Mouse (Mus musculus) bone marrow macrophage, adult 2 months (primary cell): Measurements from ENCODE around the gene Gm8257. TPM values are rescaled to one million over a fixed set of nuclear protein-coding genes. Genes with fewer than 3 reads are reported as not detected.
"Not testable (repeated sequence)": the region's sequence is repeated elsewhere in the genome, so short reads cannot be mapped to it uniquely, and the experiment has no call there.

Source experiments
- H3K27ac ChIP-seq: 2 replicates; pipeline ENCODE4 v1.5.1; 2012; ENCODE audit warnings: low read depth, low read length; ENCODE audit not compliant: insufficient read depth
- H3K4me1 ChIP-seq: 2 replicates; pipeline ENCODE4 v1.6.1; 2012; ENCODE audit warnings: low read length; ENCODE audit not compliant: control insufficient read depth, insufficient read depth
- H3K4me3 ChIP-seq: 2 replicates; pipeline ENCODE4 v1.5.1; 2012; ENCODE audit warnings: mild to moderate bottlenecking, low read length, moderate library complexity; ENCODE audit not compliant: insufficient read depth
- CTCF ChIP-seq: IDR thresholded peaks from 2 replicates; pipeline ENCODE4 v1.5.1; 2012; ENCODE audit warnings: low read depth, mild to moderate bottlenecking, low read length, moderate library complexity
- POLR2A ChIP-seq: IDR thresholded peaks from 2 replicates; pipeline ENCODE4 v1.6.1; 2012; ENCODE audit warnings: mild to moderate bottlenecking, low read depth, low read length, borderline replicate concordance
- polyA plus RNA-seq: library from polyadenylated mRNA; stranded (reverse); fragments of >200 nt; gene quantifications from 2 replicates; pipeline ENCODE4 v1.2.4, GENCODE M21; 2012; ENCODE audit not compliant: missing spikeins, insufficient read depth, insufficient read length

Gm8257 gene
- polyA plus RNA-seq = not detected in 2 replicates

GRCm38 (mm10) chr14:44706356-44706755 is at the start of gene Gm8257:
Gene Gm8257, minus strand, starts transcription at chr14:44706456.
- not testable (repeated sequence) for H3K27ac ChIP-seq, H3K4me3 ChIP-seq, H3K4me1 ChIP-seq

DNA sequence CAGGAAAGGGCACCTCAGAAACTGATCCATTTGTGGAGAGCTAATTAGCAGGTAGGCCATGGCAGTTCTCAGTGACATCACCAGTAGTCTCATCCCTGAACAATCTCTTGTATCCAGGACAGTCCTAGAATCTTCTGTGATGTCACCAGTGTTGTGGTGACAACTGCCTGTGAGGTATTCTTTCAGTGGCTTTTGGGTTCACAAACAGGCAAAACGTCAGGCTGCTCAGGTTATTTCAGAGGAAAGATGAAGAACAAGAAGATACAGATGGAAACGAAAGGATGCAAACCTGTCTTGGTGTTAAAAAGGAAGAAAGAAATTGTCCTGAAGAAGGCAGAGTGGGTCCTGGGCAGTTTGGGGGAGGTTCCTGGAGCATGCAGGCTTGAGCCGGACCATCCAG is 44.0 kb upstream of the Gm8257 start, which contains the start of gene Gm8267:
Gene Gm8267, minus strand, starts transcription at position 101 of the 400 bp plus-strand sequence.
- Histone ChIP-seq H3K27ac (no peak within 1 kb of the TSS), H3K4me3 (no peak within 1 kb of the TSS), H3K4me1 (no peaks in the 10 kb centered on the region)
- TF ChIP-seq CTCF (no peak), POLR2A (no peak)

DNA sequence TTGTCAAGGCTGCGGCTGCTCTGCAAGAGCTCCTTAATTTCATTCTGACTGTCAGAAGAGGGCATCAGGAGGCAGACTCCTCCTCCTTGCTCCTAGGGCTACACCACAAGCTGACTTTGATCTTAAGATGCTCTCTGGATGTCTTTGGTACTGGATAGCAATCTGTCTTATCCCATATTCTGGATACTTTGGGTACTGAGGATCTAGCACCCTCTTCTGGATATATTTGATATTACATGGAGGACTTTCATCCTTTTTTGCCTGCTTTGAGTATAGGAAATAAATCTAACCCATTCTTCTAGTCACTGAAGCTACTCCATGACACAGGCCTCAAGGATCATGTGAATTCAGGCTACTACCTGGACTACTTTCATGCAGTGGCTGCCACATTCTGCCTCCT is 36.5 kb upstream of the Gm8257 start:
- not testable (repeated sequence) for H3K4me1 ChIP-seq, H3K4me3 ChIP-seq, H3K27ac ChIP-seq

GRCm38 (mm10) chr14:44730711-44731110 is 24.5 kb upstream of the Gm8257 start:
- not testable (repeated sequence) for H3K27ac ChIP-seq, H3K4me3 ChIP-seq, H3K4me1 ChIP-seq

DNA sequence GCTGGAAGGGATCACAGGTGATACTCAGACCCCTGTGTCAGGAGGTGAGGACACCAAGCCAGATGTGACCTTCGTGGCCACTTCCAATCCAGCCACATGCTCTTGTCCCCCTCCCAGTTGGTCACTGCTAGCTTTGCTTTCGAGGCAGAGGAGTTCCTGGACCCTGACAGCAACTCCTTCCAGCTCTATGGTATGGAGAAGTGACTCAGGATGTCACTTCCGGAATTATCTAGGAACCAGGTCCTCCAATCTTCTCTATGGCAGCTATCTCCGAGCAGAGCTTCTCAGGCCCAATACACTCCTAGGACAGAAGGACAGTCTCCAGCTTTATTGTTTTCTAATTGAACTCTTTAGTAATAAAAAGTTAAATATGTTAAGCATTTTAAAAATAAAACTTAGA is 78.5 kb downstream of the Gm8257 start, which contains the start of gene Gm5624:
Gene Gm5624, minus strand, starts transcription at position 202 of the 400 bp plus-strand sequence.
- not testable (repeated sequence) for H3K4me3 ChIP-seq, H3K27ac ChIP-seq

More for the DNA sequence above, 78.5 kb downstream of the Gm8257 start, which contains the start of gene Gm5624:
- not testable (repeated sequence) for H3K4me1 ChIP-seq

Other genes starting within 250 kb of the Gm8257 start
- not detected in 2 replicates for gene BC061237, start 214.0 kb downstream of the Gm8257 start, polyA plus RNA-seq
- not detected in 2 replicates for gene Gm17093, start 188.2 kb downstream of the Gm8257 start, polyA plus RNA-seq
- not detected in 2 replicates for gene Gm8247, start 123.3 kb downstream of the Gm8257 start, polyA plus RNA-seq
- not detected in 2 replicates for gene Gm5624, start 78.5 kb downstream of the Gm8257 start, polyA plus RNA-seq
- gene Gm8267, start 43.9 kb upstream of the Gm8257 start, polyA plus RNA-seq = not detected in 2 replicates
- not detected in 2 replicates for gene Ptgdr, start 152.9 kb upstream of the Gm8257 start, polyA plus RNA-seq